Mouse (Mus musculus) brain, embryonic 14.5 days (tissue): Measurements from ENCODE around the gene Myg1.

ENCODE experiments used
- CTCF ChIP-seq: fragments of 200-500 bp; IDR thresholded peaks from 2 replicates; pipeline ENCODE4 v1.5.1; 2012; ENCODE audit warnings: inconsistent platforms, mild to moderate bottlenecking, moderate library complexity, borderline replicate concordance; ENCODE audit not compliant: insufficient read depth, insufficient read length; ENCODE audit errors: extremely low read depth
- POLR2A ChIP-seq: fragments of 200-500 bp; IDR thresholded peaks from 2 replicates; pipeline ENCODE4 v1.6.1; 2012; ENCODE audit warnings: mild to moderate bottlenecking, inconsistent platforms, borderline replicate concordance; ENCODE audit not compliant: poor library complexity, insufficient read depth, insufficient read length, severe bottlenecking; ENCODE audit errors: extremely low read depth

DNA sequence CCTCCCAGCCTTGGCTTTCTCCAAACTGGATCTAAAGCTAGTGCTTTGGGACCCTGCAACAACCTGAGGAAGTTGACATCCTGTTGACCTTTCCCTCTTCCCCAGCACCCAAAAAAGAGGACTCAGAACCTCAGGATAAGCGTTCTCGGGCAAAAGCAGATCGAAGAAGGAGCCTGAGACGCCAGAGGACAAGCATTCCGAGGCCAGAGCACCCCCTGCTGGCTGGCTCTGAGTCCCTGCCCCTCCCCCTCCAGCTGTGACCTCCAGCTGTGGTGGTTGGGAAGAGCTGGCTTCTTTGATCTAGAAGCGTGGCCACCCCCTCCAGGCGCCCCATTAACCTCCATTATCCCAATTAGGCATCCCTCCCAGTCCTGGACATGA is 45.6 kb downstream of the Myg1 start:
- TF ChIP-seq POLR2A (no peak), CTCF (peak; percentile 82)
